ENCODE assay signal across 8 mouse cellular contexts in genomic region chr14:73552341-73553121, GRCm38 (mm10). TPM values are rescaled to one million over a fixed set of nuclear protein-coding genes. Genes with fewer than 3 reads are reported as not detected.
DNase-seq lines count a peak whose midpoint lies in the region; ATAC-seq lines count a peak whose summit lies in the region.

No protein-coding gene starts in this region.

- WGBS in heart, embryonic 10.5 days, result 3% methylated on average over 61 of the region's 61 CpGs
- WGBS in kidney, embryonic 15.5 days, result 3% methylated on average over 61 of the region's 61 CpGs

- H3K36me3 ChIP-seq in heart, embryonic 10.5 days, result peaks cover 15% of the 10 kb centered on the region
- peaks cover 15% of the 10 kb centered on the region for H3K36me3 ChIP-seq in kidney, embryonic 15.5 days

- H3K4me3 ChIP-seq in heart, embryonic 10.5 days, result peak overlapping the region; percentile 100
- H3K4me3 ChIP-seq in kidney, embryonic 15.5 days (replicated peaks), result peak overlapping the region; percentile 80

- peaks cover 14% of the 10 kb centered on the region for H3K4me1 ChIP-seq in heart, embryonic 10.5 days
- H3K4me1 ChIP-seq in kidney, embryonic 15.5 days, result peaks cover 16% of the 10 kb centered on the region

- peak overlapping the region; percentile 95 for H3K9ac ChIP-seq in kidney, embryonic 15.5 days

- peak; percentile 97 for DNase-seq in B cell, adult 2 months
- peak; percentile 95 for DNase-seq in brain, adult 2 months (ENCODE audit: low read depth, low spot score)
- DNase-seq in heart, embryonic 10.5 days (ENCODE audit: low spot score), result peak; percentile 97
- DNase-seq in liver, result peak; percentile 96
- peak; percentile 95 to 99 for DNase-seq in spleen, postnatal 4 days (ENCODE audit: low spot score in 2 of 2)

- H3K4me2 ChIP-seq in kidney, embryonic 15.5 days, result peak overlapping the region; percentile 68

- H3K9me3 ChIP-seq in heart, embryonic 10.5 days, result no peaks in the 10 kb centered on the region
- H3K9me3 ChIP-seq in kidney, embryonic 15.5 days (replicated peaks), result no peaks in the 10 kb centered on the region

- H3K27ac ChIP-seq in heart, embryonic 10.5 days, result peak overlapping the region; percentile 98
- peak overlapping the region; percentile 75 for H3K27ac ChIP-seq in kidney, embryonic 15.5 days

- no peaks in the 10 kb centered on the region for H3K27me3 ChIP-seq in heart, embryonic 10.5 days (ENCODE audit: insufficient read depth, poor library complexity, severe bottlenecking)
- no peaks in the 10 kb centered on the region for H3K27me3 ChIP-seq in kidney, embryonic 15.5 days

- peak; percentile 98 for ATAC-seq in erythroblast, adult 5-6 weeks (replicated peaks; ENCODE audit: low FRiP score, poor library complexity, severe bottlenecking)
- peak; percentile 98 for ATAC-seq in kidney, embryonic 15.5 days (replicated peaks; ENCODE audit: low FRiP score)
- ATAC-seq in monocyte, adult 5-6 weeks (replicated peaks; ENCODE audit: insufficient number of reproducible peaks, low FRiP score, low TSS enrichment, poor library complexity, severe bottlenecking), result peak; percentile 88

RNA-seq across cellular contexts. Expression of gene Nudt15, which starts 4.5 kb away (rescaled TPM):
- 2.5 and 5.2 TPM in 2 replicates for total RNA-seq in erythroblast, adult 5-6 weeks (2015; ENCODE audit: low replicate concordance)
- 1.4 and 3.7 TPM in 2 replicates for total RNA-seq in erythroblast, adult 5-6 weeks (2017; ENCODE audit: low replicate concordance)
- polyA plus RNA-seq in heart, embryonic 10.5 days (2016; fragmentation: Nextera tagmentation; extraction: Ambion mirVana), result 4.9 and 5.7 TPM in 2 replicates
- polyA plus RNA-seq in kidney, embryonic 15.5 days (2015; fragmentation: Nextera tagmentation; extraction: Ambion mirVana), result 7.6 and 8.4 TPM in 2 replicates
- 4.9 to 9.1 TPM (median 8.5 TPM) in 3 replicates for total RNA-seq in monocyte, adult 5-6 weeks (2017)

RNA-seq across cellular contexts. Expression of gene Sucla2, which starts 27.4 kb away (rescaled TPM):
- 16.3 and 18.1 TPM in 2 replicates for total RNA-seq in erythroblast, adult 5-6 weeks (2015; ENCODE audit: low replicate concordance)
- 28.4 and 29.0 TPM in 2 replicates for total RNA-seq in erythroblast, adult 5-6 weeks (2017; ENCODE audit: low replicate concordance)
- polyA plus RNA-seq in heart, embryonic 10.5 days (2016; fragmentation: Nextera tagmentation; extraction: Ambion mirVana), result 138 and 179 TPM in 2 replicates
- 122 and 126 TPM in 2 replicates for polyA plus RNA-seq in kidney, embryonic 15.5 days (2015; fragmentation: Nextera tagmentation; extraction: Ambion mirVana)
- total RNA-seq in monocyte, adult 5-6 weeks (2017), result 79.3 to 102 TPM (median 99.6 TPM) in 3 replicates

RNA-seq across cellular contexts. Expression of gene Med4, which starts 42.7 kb away (rescaled TPM):
- 8.1 and 10.2 TPM in 2 replicates for total RNA-seq in erythroblast, adult 5-6 weeks (2015; ENCODE audit: low replicate concordance)
- 9.5 and 20.1 TPM in 2 replicates for total RNA-seq in erythroblast, adult 5-6 weeks (2017; ENCODE audit: low replicate concordance)
- polyA plus RNA-seq in heart, embryonic 10.5 days (2016; fragmentation: Nextera tagmentation; extraction: Ambion mirVana), result 68.5 and 87.0 TPM in 2 replicates
- 89.4 and 91.6 TPM in 2 replicates for polyA plus RNA-seq in kidney, embryonic 15.5 days (2015; fragmentation: Nextera tagmentation; extraction: Ambion mirVana)
- 65.7 to 85.4 TPM (median 76.7 TPM) in 3 replicates for total RNA-seq in monocyte, adult 5-6 weeks (2017)

Comparison
In these comparisons a context has a peak if more than half of its experiments do, and no peak if none do; other contexts are left out.
1. Peak in every context shown above with its lines: DNase-seq, ATAC-seq, H3K4me3 ChIP-seq and H3K27ac ChIP-seq.